Mouse (Mus musculus) kidney, adult 10 weeks (tissue): ENCODE measurements around the gene Tm4sf20. TPM values are rescaled to one million over a fixed set of nuclear protein-coding genes. Genes with fewer than 3 reads are reported as not detected.

Experiments
- polyA plus RNA-seq: library from polyadenylated mRNA; stranded (reverse); fragments of 350-450 nt; fragmentation: Illumina TruSeq; extraction: RNeasy Lipid Tissue Mini Kit (QIAGEN cat#74804); gene quantifications from one replicate; pipeline ENCODE4 v1.2.3, GENCODE M21; 2014; ENCODE audit warnings: low read depth, low replicate concordance

Tm4sf20 gene
- not detected for polyA plus RNA-seq

GRCm38 (mm10) chr1:82768269-82768668 is at the start of gene Tm4sf20:
Gene Tm4sf20 (minus strand): TSS chr1:82768461.

DNA sequence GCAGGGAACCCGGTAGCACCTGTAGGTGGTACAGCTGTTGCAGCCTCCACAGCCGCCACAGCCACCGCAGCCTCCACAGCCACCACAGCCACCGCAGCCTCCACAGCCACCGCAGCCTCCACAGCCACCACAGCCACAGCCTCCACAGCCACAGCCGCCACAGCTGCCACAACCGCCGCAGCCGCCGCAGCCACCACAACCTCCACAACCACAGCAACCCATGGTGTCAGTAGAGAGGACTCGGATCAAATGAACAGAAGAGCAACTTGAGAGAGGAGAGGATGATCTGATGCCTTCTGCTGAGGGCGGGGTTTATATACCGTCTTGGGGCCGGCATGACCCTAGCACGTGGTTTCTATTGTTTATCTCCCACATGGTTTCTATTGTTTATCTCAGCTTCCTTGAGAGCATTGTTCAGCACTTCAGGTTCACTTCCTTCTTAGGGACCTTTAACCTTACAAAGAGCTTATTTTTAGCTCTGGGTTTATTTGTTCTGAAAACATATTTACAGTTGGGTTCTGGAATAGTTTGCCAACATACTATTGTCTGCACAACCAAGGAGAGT is 2.8 kb upstream of the Tm4sf20 start, which contains the start of gene Gm47791:
TSS of gene Gm47791 (minus strand) at position 222 of the 565 bp plus-strand sequence.

GRCm38 (mm10) chr1:82724339-82725025 is 43.8 kb downstream of the Tm4sf20 start, which contains the start of gene Mff:
Gene Mff (plus strand): TSS chr1:82724890.

Other genes starting within 250 kb of the Tm4sf20 start
- gene Col4a4, start 181.6 kb downstream of the Tm4sf20 start, polyA plus RNA-seq, result 70.9 TPM
- gene Col4a3, start 181.5 kb downstream of the Tm4sf20 start, polyA plus RNA-seq, result 154 TPM
- gene Mff, start 43.6 kb downstream of the Tm4sf20 start, polyA plus RNA-seq, result 324 TPM
- gene Gm47791, start 2.8 kb upstream of the Tm4sf20 start, polyA plus RNA-seq, result not detected
- 67.5 TPM for gene Agfg1, start 71.0 kb upstream of the Tm4sf20 start, polyA plus RNA-seq
- gene A030005L19Rik, start 144.9 kb upstream of the Tm4sf20 start, polyA plus RNA-seq, result not detected
- not detected for gene A030014E15Rik, start 156.5 kb upstream of the Tm4sf20 start, polyA plus RNA-seq
- gene Gm6217, start 162.9 kb upstream of the Tm4sf20 start, polyA plus RNA-seq, result not detected
- not detected for gene A030003K21Rik, start 174.9 kb upstream of the Tm4sf20 start, polyA plus RNA-seq
- not detected for gene Gm7544, start 187.6 kb upstream of the Tm4sf20 start, polyA plus RNA-seq
- gene Gm47955, start 191.8 kb upstream of the Tm4sf20 start, polyA plus RNA-seq, result not detected
- not detected for gene Gm47959, start 232.1 kb upstream of the Tm4sf20 start, polyA plus RNA-seq